8 mouse cellular contexts compared by ENCODE assay signal in the genomic region with DNA sequence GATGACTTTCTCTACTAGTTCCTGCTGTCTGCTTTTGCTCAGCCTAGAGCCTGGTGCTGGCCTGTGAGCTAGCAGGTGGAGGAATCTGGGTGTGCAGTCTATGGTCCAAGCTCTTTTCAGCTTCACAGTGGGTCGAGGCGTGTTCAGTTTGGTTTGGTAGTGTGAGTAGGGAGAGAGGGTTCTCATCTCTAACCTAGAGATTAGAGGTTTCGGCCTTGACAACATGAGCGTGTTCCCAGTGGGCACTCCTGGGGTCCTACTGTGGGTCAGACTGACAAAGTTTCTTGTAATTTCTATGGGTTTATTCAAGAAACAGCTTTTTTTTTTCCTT. TPM values are rescaled to one million over a fixed set of nuclear protein-coding genes. Genes with fewer than 3 reads are reported as not detected.
A peak's percentile ranks its signal among the peaks of the same experiment; 100 is the strongest.
DNase-seq lines count a peak whose midpoint lies in the region; ATAC-seq lines count a peak whose summit lies in the region.

No protein-coding gene starts in this region.

- WGBS in heart, embryonic 11.5 days (ENCODE audit: insufficient replicate concordance): 53% methylated on average over 4 of the region's 4 CpGs
- 70% methylated on average over 4 of the region's 4 CpGs for WGBS in hindbrain, embryonic 10.5 days

- no peaks in the 10 kb centered on the region for H3K9me3 ChIP-seq in heart, embryonic 11.5 days (replicated peaks; ENCODE audit: control insufficient read depth, low read length)
- no peaks in the 10 kb centered on the region for H3K9me3 ChIP-seq in hindbrain, embryonic 10.5 days

- H3K27me3 ChIP-seq in heart, embryonic 11.5 days (ENCODE audit: control insufficient read depth, insufficient read depth, low read length): 0 out of 2 replicates have a peak, but pooled peaks cover 5% of the 10 kb centered on the region
- H3K27me3 ChIP-seq in hindbrain, embryonic 10.5 days (ENCODE audit: insufficient read depth, poor library complexity, severe bottlenecking): peaks cover 42% of the 10 kb centered on the region

- peak overlapping the region; percentile 81 for H3K27ac ChIP-seq in heart, embryonic 11.5 days (ENCODE audit: low read depth, low read length)
- peak overlapping the region; percentile 82; the same call in 1 of the 2 replicates for H3K27ac ChIP-seq in hindbrain, embryonic 10.5 days

- H3K9ac ChIP-seq in heart, embryonic 11.5 days (ENCODE audit: low read depth, low read length): peak overlapping the region; percentile 86

- peak overlapping the region; percentile 91 for H3K4me2 ChIP-seq in heart, embryonic 11.5 days

- DNase-seq in heart, adult 18-20 months: no peak
- peak; percentile 39 for DNase-seq in MN1 (ENCODE audit: low spot score)
- DNase-seq in hindbrain, embryonic 10.5 days (ENCODE audit: low spot score): no peak
- DNase-seq in lung, postnatal 36 days: peak; percentile 27
- no peak for DNase-seq in ovary, postnatal 14 days (ENCODE audit: low spot score)
- no peak for DNase-seq in right cerebral cortex, adult 18-20 months
- no peak for DNase-seq in urinary bladder, postnatal 4 days (ENCODE audit: low spot score in 2 of 2)

- ATAC-seq in heart, embryonic 11.5 days (replicated peaks; ENCODE audit: insufficient number of reproducible peaks, low FRiP score, low TSS enrichment): no peak

- 0 out of 2 replicates have a peak, but pooled peaks cover 2% of the 10 kb centered on the region for H3K36me3 ChIP-seq in heart, embryonic 11.5 days (ENCODE audit: control insufficient read depth, insufficient read depth, low read length)
- H3K36me3 ChIP-seq in hindbrain, embryonic 10.5 days: 0 out of 2 replicates have a peak, but pooled peaks cover 5% of the 10 kb centered on the region

- H3K4me1 ChIP-seq in heart, embryonic 11.5 days (ENCODE audit: control insufficient read depth, insufficient read depth, low read length): peaks cover 21% of the 10 kb centered on the region; the same call in 1 of the 2 replicates
- peaks cover 52% of the 10 kb centered on the region for H3K4me1 ChIP-seq in hindbrain, embryonic 10.5 days (replicated peaks)

- H3K4me3 ChIP-seq in heart, embryonic 11.5 days (ENCODE audit: low read depth, low read length): peak overlapping the region; percentile 78
- H3K4me3 ChIP-seq in hindbrain, embryonic 10.5 days: peak overlapping the region; percentile 71

RNA-seq across cellular contexts. Expression of gene Timp3, which starts 2.1 kb away (rescaled TPM):
- 56.6 and 63.9 TPM in 2 replicates for polyA plus RNA-seq in heart, embryonic 11.5 days (2014; fragmentation: Nextera tagmentation; extraction: Ambion mirVana)
- 100 to 1,000 TPM; 161 to 188 TPM for total RNA-seq in heart, adult 18-20 months (2021)
- 24.8 and 31.4 TPM in 2 replicates for polyA plus RNA-seq in hindbrain, embryonic 10.5 days (2016; fragmentation: Nextera tagmentation; extraction: Ambion mirVana)

Comparison
In these comparisons a context has a peak if more than half of its experiments do, and no peak if none do; other contexts are left out.
1. DNase-seq: peak in MN1 (single experiment) and lung, postnatal 36 days (single experiment); none in heart, adult 18-20 months (0 of 2), hindbrain, embryonic 10.5 days (single experiment), ovary, postnatal 14 days (single experiment), right cerebral cortex, adult 18-20 months (single experiment) and urinary bladder, postnatal 4 days (0 of 2).